Mouse (Mus musculus): ENCODE results near the gene Rsad1.

GRCm38 (mm10) chr11:94558226-94558625 is 9.2 kb upstream of the Rsad1 start:
- TF ChIP-seq CTCF (IDR thresholded peaks at IDR 0.05; ENCODE audit: low read depth) (no peak), EP300 (IDR thresholded peaks at IDR 0.05; ENCODE audit: low read depth) (no peak)
